Mouse (Mus musculus) liver, embryonic 14.5 days (tissue): Measurements from ENCODE around the gene Rad51b. TPM values are rescaled to one million over a fixed set of nuclear protein-coding genes. Genes with fewer than 3 reads are reported as not detected.

Experiments
- ATAC-seq: fragments of 200-750 bp; cut with Nextera tagmentation; 2 replicates; pipeline ENCODE4 v1.8.0; 2017; ENCODE audit warnings: moderate number of reproducible peaks, mild to moderate bottlenecking, moderate library complexity; ENCODE audit not compliant: insufficient read depth
- DNase-seq, 3 experiments: peaks; one replicate each; pipeline ENCODE4 v3.0.0-alpha.2; 2012 to 2013; ENCODE audit warnings: low read depth in 3 of 3, low spot score in 3 of 3
- H3K27ac ChIP-seq: fragments of 300-500 bp; sonication (generic); 2 replicates; pipeline ENCODE4 v1.5.1; 2014; ENCODE audit warnings: moderate library complexity, mild to moderate bottlenecking, control low read depth, inconsistent platforms
- H3K27me3 ChIP-seq: fragments of 300-500 bp; sonication (generic); 2 replicates; pipeline ENCODE4 v1.6.1; 2014; ENCODE audit warnings: mild to moderate bottlenecking, low read length, moderate library complexity; ENCODE audit not compliant: control insufficient read depth, insufficient read depth
- H3K36me3 ChIP-seq: fragments of 300-500 bp; sonication (generic); replicated peaks from 2 replicates; pipeline ENCODE4 v1.6.1; 2014; ENCODE audit warnings: low read depth; ENCODE audit not compliant: control insufficient read depth, insufficient read depth
- H3K4me1 ChIP-seq, 2 experiments: fragments of 200-500 bp in 1 of 2; fragments of 300-500 bp in 1 of 2; sonication (generic) in 1 of 2; replicated peaks; 2 replicates each; pipeline ENCODE4 v1.6.1; 2012 to 2014; ENCODE audit warnings: antibody characterized with exemption in 1 of 2, inconsistent platforms in 1 of 2, low read length in 1 of 2; ENCODE audit not compliant: control insufficient read depth in 2 of 2, insufficient read depth in 2 of 2
- H3K4me2 ChIP-seq: fragments of 300-500 bp; sonication (generic); 2 replicates; pipeline ENCODE4 v1.6.1; 2014; ENCODE audit warnings: low read depth, mild to moderate bottlenecking, control low read depth, moderate library complexity
- H3K4me3 ChIP-seq, 2 experiments: fragments of 200-500 bp in 1 of 2; fragments of 300-500 bp in 1 of 2; sonication (generic) in 1 of 2; 2 replicates each; pipeline ENCODE4 v1.5.1; 2012 to 2014; ENCODE audit warnings: low read depth in 2 of 2, low read length in 2 of 2, mild to moderate bottlenecking in 2 of 2, control low read depth in 1 of 2, inconsistent platforms in 1 of 2, moderate library complexity in 1 of 2; ENCODE audit not compliant: insufficient read depth in 1 of 2
- H3K9ac ChIP-seq: fragments of 300-500 bp; sonication (generic); replicated peaks from 2 replicates; pipeline ENCODE4 v1.6.1; 2014; ENCODE audit warnings: mild to moderate bottlenecking, control low read depth, moderate library complexity
- H3K9me3 ChIP-seq: fragments of 300-500 bp; sonication (generic); 2 replicates; pipeline ENCODE4 v1.6.1; 2016; ENCODE audit warnings: low read length, mixed read lengths; ENCODE audit not compliant: control insufficient read depth
- CTCF ChIP-seq: IDR thresholded peaks from 2 replicates; pipeline ENCODE4 v1.5.1; 2016; ENCODE audit warnings: antibody characterized with exemption, low read depth, control low read depth
- EP300 ChIP-seq: IDR thresholded peaks from 2 replicates; pipeline ENCODE4 v1.6.1; 2016; ENCODE audit warnings: antibody characterized with exemption, low read depth
- WGBS: fragments of 180-500 bp; shearing (Covaris S2); extraction: QIAGEN DNeasy Blood & Tissue Kit; methylation state at CpG from one replicate; pipeline ENCODE4 v1.1.7; 2014; ENCODE audit not compliant: insufficient replicate concordance; 5-methylcytosine and 5-hydroxymethylcytosine counted together
- polyA plus RNA-seq, 2 experiments: library from polyadenylated mRNA; depleted of rRNA in 1 of 2; stranded (reverse) in 1 of 2; unstranded in 1 of 2; fragments of >200 nt; fragmentation: Nextera tagmentation in 1 of 2; extraction: Ambion mirVana in 1 of 2; gene quantifications; 2 replicates each; pipeline versions ENCODE4 v1.2.1 to v1.2.3; 2012 to 2014

Rad51b gene
- polyA plus RNA-seq, 2 experiments = 2.3 to 5.1 TPM

DNA sequence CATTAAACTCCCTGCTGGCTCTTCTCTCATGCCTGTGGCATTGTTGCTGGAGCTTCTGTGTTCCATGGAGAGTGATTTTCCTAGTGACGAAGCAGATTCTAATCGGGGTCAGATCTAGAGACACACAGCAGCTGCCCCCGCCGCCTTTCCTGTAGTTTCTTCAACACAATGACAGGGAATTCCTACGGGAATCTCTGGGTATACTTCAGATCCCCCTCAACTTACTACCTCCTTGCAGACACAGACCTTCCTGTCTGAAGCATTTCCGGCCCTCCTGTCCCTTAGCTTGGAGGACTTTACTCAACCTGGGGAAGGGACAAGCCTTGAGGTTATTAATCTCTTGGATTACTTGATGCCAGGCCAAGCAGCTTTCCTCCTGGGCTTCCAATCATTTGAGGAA is 499.2 kb downstream of the Rad51b start:
- no peaks in the 10 kb centered on the region for H3K36me3 ChIP-seq
- no peak overlapping the region for H3K4me3 ChIP-seq
- no peak overlapping the region for H3K4me2 ChIP-seq
- 44% methylated on average over 6 of the region's 6 CpGs for WGBS
- peaks cover 0 to 7% of the 10 kb centered on the region in 2 experiments; a peak in 1 of 4 replicates for H3K4me1 ChIP-seq
- no peak overlapping the region for H3K9ac ChIP-seq
- ATAC-seq (no peak), DNase-seq (no peak)
- no peaks in the 10 kb centered on the region for H3K27me3 ChIP-seq
- no peaks in the 10 kb centered on the region for H3K9me3 ChIP-seq
- TF ChIP-seq CTCF (no peak), EP300 (no peak)
- no peak overlapping the region for H3K27ac ChIP-seq

- no peak overlapping the region for H3K4me2 ChIP-seq
- TF ChIP-seq EP300 = no peak
Measured at GRCm38 (mm10) chr12:79796823-79797821, 500.0 kb downstream of the Rad51b start.

GRCm38 (mm10) chr12:79798488-79798887 is 501.4 kb downstream of the Rad51b start:
- TF ChIP-seq EP300 = no peak
- no peak for TF ChIP-seq CTCF
- peak overlapping the region; percentile 25; the same call in 1 of the 2 replicates for H3K27ac ChIP-seq
- ATAC-seq = no peak
- H3K4me2 ChIP-seq = no peak overlapping the region
- H3K9me3 ChIP-seq = no peaks in the 10 kb centered on the region
- H3K36me3 ChIP-seq = no peaks in the 10 kb centered on the region
- no peaks in the 10 kb centered on the region for H3K27me3 ChIP-seq
- peaks cover 0 to 9% of the 10 kb centered on the region in 2 experiments; a peak in 2 of 4 replicates for H3K4me1 ChIP-seq
- H3K9ac ChIP-seq = no peak overlapping the region
- DNase-seq = no peak
- 74% methylated on average over 3 of the region's 3 CpGs for WGBS
- H3K4me3 ChIP-seq = no peak overlapping the region

More at GRCm38 (mm10) chr12:79796823-79797821, 500.0 kb downstream of the Rad51b start:
- H3K27ac ChIP-seq = no peak overlapping the region
- H3K4me3 ChIP-seq = no peak overlapping the region
- H3K9me3 ChIP-seq = no peaks in the 10 kb centered on the region
- peaks cover 0 to 7% of the 10 kb centered on the region in 2 experiments; a peak in 1 of 4 replicates for H3K4me1 ChIP-seq
- H3K27me3 ChIP-seq = no peaks in the 10 kb centered on the region
- no peak overlapping the region for H3K9ac ChIP-seq
- WGBS = 36% methylated on average over 18 of the region's 18 CpGs
- H3K36me3 ChIP-seq = no peaks in the 10 kb centered on the region
- DNase-seq (no peak), ATAC-seq (no peak)

GRCm38 (mm10) chr12:79799370-79799769 is 502.3 kb downstream of the Rad51b start:
- Histone ChIP-seq H3K27ac (no peak overlapping the region), H3K36me3 (no peaks in the 10 kb centered on the region), H3K4me3 (no peak overlapping the region), H3K27me3 (no peaks in the 10 kb centered on the region), H3K4me1 (peaks cover 0 to 11% of the 10 kb centered on the region in 2 experiments; a peak in 2 of 4 replicates), H3K9ac (no peak overlapping the region), H3K4me2 (no peak overlapping the region), H3K9me3 (no peaks in the 10 kb centered on the region)
- 50% methylated on average over 5 of the region's 5 CpGs for WGBS
- peak; percentile 50 for ATAC-seq
- peak in 2 of 3 experiments; percentile 17 to 23 for DNase-seq
- TF ChIP-seq CTCF = no peak
- no peak for TF ChIP-seq EP300

- H3K9me3 ChIP-seq = no peaks in the 10 kb centered on the region
- no peak for TF ChIP-seq CTCF
- TF ChIP-seq EP300 = no peak
- no peaks in the 10 kb centered on the region for H3K27me3 ChIP-seq
- peaks cover 0 to 8% of the 10 kb centered on the region in 2 experiments; a peak in 2 of 4 replicates for H3K4me1 ChIP-seq
- 72% methylated on average over 1 of the region's 1 CpGs for WGBS
- no peak for DNase-seq
- no peaks in the 10 kb centered on the region for H3K36me3 ChIP-seq
- no peak overlapping the region for H3K9ac ChIP-seq
- H3K4me3 ChIP-seq = no peak overlapping the region
- ATAC-seq = no peak
- H3K27ac ChIP-seq = no peak overlapping the region
- no peak overlapping the region for H3K4me2 ChIP-seq
Measured at GRCm38 (mm10) chr12:79803670-79804069, 506.6 kb downstream of the Rad51b start.
